Mouse (Mus musculus) kidney, adult 10 weeks (tissue): ENCODE measurements around the gene Sp110. TPM values are rescaled to one million over a fixed set of nuclear protein-coding genes. Genes with fewer than 3 reads are reported as not detected.

Experiments
- polyA plus RNA-seq: library from polyadenylated mRNA; stranded (reverse); fragments of 350-450 nt; fragmentation: Illumina TruSeq; extraction: RNeasy Lipid Tissue Mini Kit (QIAGEN cat#74804); gene quantifications from one replicate; pipeline ENCODE4 v1.2.3, GENCODE M21; 2014; ENCODE audit warnings: low read depth, low replicate concordance

The Sp110 gene
- polyA plus RNA-seq = 3.2 TPM

DNA sequence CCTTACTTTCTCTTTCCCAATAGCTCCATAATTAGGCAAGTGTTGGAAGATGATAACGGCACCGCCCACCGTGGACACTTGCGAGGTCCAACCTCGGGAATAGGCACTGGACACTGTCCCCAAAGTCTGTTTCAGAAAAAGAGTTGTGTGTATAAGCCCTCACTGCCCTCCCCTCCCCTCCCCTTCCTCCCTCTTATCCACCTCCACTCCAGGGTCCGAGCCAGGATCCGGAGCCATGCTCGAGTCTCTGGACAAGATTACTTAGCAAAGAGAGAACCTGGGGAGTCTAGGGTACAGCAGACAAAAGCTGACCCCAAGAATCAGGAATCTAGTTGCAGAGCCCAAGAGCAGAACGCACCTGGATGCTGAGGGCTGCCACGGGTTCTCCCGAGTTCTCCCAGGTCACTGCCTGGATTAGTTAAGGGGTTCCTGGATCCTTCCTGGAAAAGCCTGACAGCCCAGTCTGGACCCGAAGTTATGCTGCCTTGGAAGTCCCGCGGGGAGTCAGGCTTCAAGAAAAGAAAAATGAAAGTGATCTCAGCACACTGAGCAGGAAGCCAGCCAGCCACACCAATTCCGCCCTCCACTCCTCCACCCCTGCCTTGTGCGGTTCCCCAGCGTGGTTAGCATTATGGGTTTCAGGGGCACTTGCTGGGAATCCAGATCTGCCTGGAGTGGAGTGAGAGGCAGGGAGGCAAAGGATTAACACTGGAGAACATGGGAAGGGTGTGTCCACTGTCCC lies at the start of gene Sp110:
Gene Sp110, minus strand, starts transcription at position 547 of the 742 bp plus-strand sequence.

GRCm38 (mm10) chr1:85600078-85600477 lies 1.5 kb upstream of the Sp110 start, which contains the start of gene Sp140:
Sp140 (plus strand) TSS chr1:85600378.

GRCm38 (mm10) chr1:85575376-85575775 lies 23.2 kb downstream of the Sp110 start, which contains the start of gene G530012D18Rik:
G530012D18Rik (plus strand) TSS chr1:85575676.

Other genes with a start within 250 kb of the Sp110 start
- not detected for gene G530012D18Rik, start 23.1 kb downstream of the Sp110 start, polyA plus RNA-seq
- 3.5 TPM for gene Sp140, start 1.6 kb upstream of the Sp110 start, polyA plus RNA-seq
- 42.3 TPM for gene Sp100, start 51.2 kb upstream of the Sp110 start, polyA plus RNA-seq
- gene A630001G21Rik, start 179.8 kb upstream of the Sp110 start, polyA plus RNA-seq = 0.73 TPM
- 177 TPM for gene Cab39, start 194.6 kb upstream of the Sp110 start, polyA plus RNA-seq